ENCODE assay signal across 25 mouse cellular contexts in genomic region chr14:112548798-112549197, GRCm38 (mm10).
A peak's percentile ranks its signal among the peaks of the same experiment; 100 is the strongest.
DNase-seq lines count a peak whose midpoint lies in the region; ATAC-seq and TF ChIP-seq lines count a peak whose summit lies in the region.
"Had no signal": no experiment of that assay in that cellular context is flagged by ENCODE, and none has a peak within 500 bp of the region (broad histone marks: within the 10 kb centered on the region; RNA-seq: fewer than 3 reads in every experiment).

No protein-coding gene starts in this region.

- H3K9ac ChIP-seq in embryonic facial prominence, embryonic 13.5 days, result no peak overlapping the region
- H3K9ac ChIP-seq in kidney, embryonic 16.5 days (replicated peaks; ENCODE audit: low read length), result no peak overlapping the region
- no peak overlapping the region for H3K9ac ChIP-seq in midbrain, postnatal 0 days (replicated peaks; ENCODE audit: low read length, poor library complexity, severe bottlenecking)
- H3K9ac ChIP-seq in midbrain, embryonic 14.5 days (replicated peaks; ENCODE audit: low read length), result no peak overlapping the region
- H3K9ac ChIP-seq: forebrain, embryonic 12.5 days; forebrain, embryonic 15.5 days; forebrain, postnatal 0 days had no signal

- H3K4me2 ChIP-seq in embryonic facial prominence, embryonic 13.5 days, result no peak overlapping the region
- H3K4me2 ChIP-seq in kidney, embryonic 16.5 days (replicated peaks; ENCODE audit: low read depth, low read length), result no peak overlapping the region
- H3K4me2 ChIP-seq in midbrain, postnatal 0 days (ENCODE audit: low read depth, low read length, poor library complexity, severe bottlenecking), result no peak overlapping the region
- H3K4me2 ChIP-seq in midbrain, embryonic 14.5 days (ENCODE audit: low read length), result no peak overlapping the region
- H3K4me2 ChIP-seq: forebrain, embryonic 12.5 days; forebrain, embryonic 15.5 days had no signal

- 91% methylated on average over 6 of the region's 6 CpGs for WGBS in embryonic facial prominence, embryonic 13.5 days
- WGBS in embryonic facial prominence, embryonic 10.5 days, result 87% methylated on average over 6 of the region's 6 CpGs
- WGBS in kidney, embryonic 16.5 days, result 82% methylated on average over 6 of the region's 6 CpGs
- 94% methylated on average over 6 of the region's 6 CpGs for WGBS in midbrain, postnatal 0 days
- 93% methylated on average over 6 of the region's 6 CpGs for WGBS in midbrain, embryonic 14.5 days

- H3K27me3 ChIP-seq in embryonic facial prominence, embryonic 13.5 days, result no peaks in the 10 kb centered on the region
- H3K27me3 ChIP-seq in embryonic facial prominence, embryonic 10.5 days (replicated peaks; ENCODE audit: low read depth, poor library complexity, severe bottlenecking), result no peaks in the 10 kb centered on the region
- H3K27me3 ChIP-seq in kidney, embryonic 16.5 days (ENCODE audit: insufficient read depth, low read length), result no peaks in the 10 kb centered on the region
- H3K27me3 ChIP-seq in midbrain, postnatal 0 days (ENCODE audit: insufficient read depth, low read length), result no peaks in the 10 kb centered on the region
- H3K27me3 ChIP-seq in midbrain, embryonic 14.5 days (ENCODE audit: control insufficient read depth, insufficient read depth, low read length), result no peaks in the 10 kb centered on the region
- H3K27me3 ChIP-seq: CH12.LX; forebrain, embryonic 12.5 days; forebrain, embryonic 15.5 days; Patski had no signal

- H3K27ac ChIP-seq in embryonic facial prominence, embryonic 13.5 days, result no peak overlapping the region
- no peak overlapping the region for H3K27ac ChIP-seq in embryonic facial prominence, embryonic 10.5 days (replicated peaks)
- no peak overlapping the region for H3K27ac ChIP-seq in kidney, embryonic 16.5 days (ENCODE audit: low read length)
- H3K27ac ChIP-seq in midbrain, postnatal 0 days (ENCODE audit: low read depth, low read length), result no peak overlapping the region
- H3K27ac ChIP-seq in midbrain, embryonic 14.5 days (replicated peaks; ENCODE audit: low read depth, low read length), result no peak overlapping the region
- H3K27ac ChIP-seq: forebrain, embryonic 12.5 days; forebrain, embryonic 15.5 days had no signal

- no peaks in the 10 kb centered on the region for H3K36me3 ChIP-seq in embryonic facial prominence, embryonic 13.5 days
- H3K36me3 ChIP-seq in embryonic facial prominence, embryonic 10.5 days (replicated peaks), result no peaks in the 10 kb centered on the region
- H3K36me3 ChIP-seq in kidney, embryonic 16.5 days (ENCODE audit: insufficient read depth, low read length), result no peaks in the 10 kb centered on the region
- no peaks in the 10 kb centered on the region for H3K36me3 ChIP-seq in midbrain, postnatal 0 days (ENCODE audit: insufficient read depth, low read length)
- H3K36me3 ChIP-seq in midbrain, embryonic 14.5 days (ENCODE audit: control insufficient read depth, insufficient read depth, low read length), result no peaks in the 10 kb centered on the region
- H3K36me3 ChIP-seq: forebrain, embryonic 12.5 days; forebrain, embryonic 15.5 days; G1E had no signal

- H3K9me3 ChIP-seq in embryonic facial prominence, embryonic 13.5 days, result no peaks in the 10 kb centered on the region
- H3K9me3 ChIP-seq in embryonic facial prominence, embryonic 10.5 days, result no peaks in the 10 kb centered on the region
- H3K9me3 ChIP-seq in kidney, embryonic 16.5 days (ENCODE audit: low read length), result no peaks in the 10 kb centered on the region
- no peaks in the 10 kb centered on the region for H3K9me3 ChIP-seq in midbrain, postnatal 0 days (ENCODE audit: low read length)
- no peaks in the 10 kb centered on the region for H3K9me3 ChIP-seq in midbrain, embryonic 14.5 days (ENCODE audit: control insufficient read depth, low read length)
- H3K9me3 ChIP-seq: forebrain, embryonic 12.5 days; forebrain, embryonic 15.5 days had no signal

- ATAC-seq in embryonic facial prominence, embryonic 13.5 days (ENCODE audit: insufficient number of reproducible peaks, insufficient read depth, low FRiP score, low TSS enrichment, low read depth), result peak; percentile 59; the same call in 1 of the 2 replicates
- peak; percentile 19; the same call in 1 of the 2 replicates for ATAC-seq in kidney, embryonic 16.5 days (ENCODE audit: low FRiP score, low TSS enrichment)
- ATAC-seq in midbrain, postnatal 0 days (ENCODE audit: low FRiP score), result 0 out of 2 replicates have a peak, but pooled peaks have one; percentile 16
- ATAC-seq in midbrain, embryonic 14.5 days (ENCODE audit: low FRiP score, low TSS enrichment), result no peak; the same call in 1 of the 2 replicates
- ATAC-seq: activated CD4-positive, CD25-positive, alpha-beta regulatory T cell, adult 4 months; CD4-positive, CD25-positive, alpha-beta regulatory T cell, adult 4 months; forebrain, embryonic 15.5 days; forebrain, postnatal 0 days; Patski had no signal

- no peaks in the 10 kb centered on the region for H3K4me1 ChIP-seq in embryonic facial prominence, embryonic 13.5 days
- H3K4me1 ChIP-seq in embryonic facial prominence, embryonic 10.5 days, result no peaks in the 10 kb centered on the region
- H3K4me1 ChIP-seq in kidney, embryonic 16.5 days (ENCODE audit: insufficient read depth, low read length), result no peaks in the 10 kb centered on the region
- no peaks in the 10 kb centered on the region for H3K4me1 ChIP-seq in midbrain, postnatal 0 days (ENCODE audit: insufficient read depth, low read length)
- no peaks in the 10 kb centered on the region for H3K4me1 ChIP-seq in midbrain, embryonic 14.5 days (ENCODE audit: control insufficient read depth, insufficient read depth, low read length)
- H3K4me1 ChIP-seq: forebrain, embryonic 12.5 days; forebrain, embryonic 15.5 days had no signal

- no peak overlapping the region for H3K4me3 ChIP-seq in embryonic facial prominence, embryonic 13.5 days
- no peak overlapping the region for H3K4me3 ChIP-seq in embryonic facial prominence, embryonic 10.5 days
- no peak overlapping the region for H3K4me3 ChIP-seq in kidney, embryonic 16.5 days (ENCODE audit: low read length)
- no peak overlapping the region for H3K4me3 ChIP-seq in midbrain, postnatal 0 days (ENCODE audit: low read depth, low read length)
- no peak overlapping the region for H3K4me3 ChIP-seq in midbrain, embryonic 14.5 days (replicated peaks; ENCODE audit: low read depth, low read length)
- H3K4me3 ChIP-seq: forebrain, embryonic 12.5 days; forebrain, embryonic 15.5 days had no signal

- no peak for DNase-seq in embryonic facial prominence, embryonic 10.5 days (ENCODE audit: low spot score)
- DNase-seq in heart, adult 11 months, result peak; percentile 81
- DNase-seq in heart, adult 18-20 months, result no peak
- no peak for DNase-seq in kidney, adult 18-20 months
- DNase-seq in midbrain, postnatal 0 days (ENCODE audit: low spot score), result no peak
- DNase-seq in midbrain, embryonic 14.5 days, result no peak
- DNase-seq: adrenal gland, adult 8-10 months; adrenal gland, postnatal 14 days; adrenal gland, postnatal 36 days; B cell, adult 2 months; cerebellum, adult 11-12 months; cerebellum, adult 2 months; cerebellum, adult 9-10 months; cerebellum, postnatal 10 days; cerebellum, postnatal 25 days; forebrain, postnatal 0 days had no signal

- TF ChIP-seq CTCF in midbrain, postnatal 0 days (IDR thresholded peaks at IDR 0.05), result no peak
